Mouse (Mus musculus) intestine, embryonic 16.5 days (tissue): ENCODE results near the gene a. TPM values are rescaled to one million over a fixed set of nuclear protein-coding genes. Genes with fewer than 3 reads are reported as not detected.
A peak's percentile ranks its signal among the peaks of the same experiment; 100 is the strongest.

Experiments
- ATAC-seq: fragments of 200-750 bp; cut with Nextera tagmentation; 2 replicates; pipeline ENCODE4 v1.8.0; 2017; ENCODE audit warnings: moderate TSS enrichment, moderate library complexity
- H3K27ac ChIP-seq: fragments of 300-500 bp; sonication (generic); 2 replicates; pipeline ENCODE4 v1.5.1; 2014; ENCODE audit warnings: mild to moderate bottlenecking, low read length
- H3K27me3 ChIP-seq: fragments of 300-500 bp; sonication (generic); replicated peaks from 2 replicates; pipeline ENCODE4 v1.6.1; 2014; ENCODE audit warnings: low read length, control low read depth, mixed read lengths; ENCODE audit not compliant: control insufficient read depth, insufficient read depth
- H3K36me3 ChIP-seq: fragments of 300-500 bp; sonication (generic); 2 replicates; pipeline ENCODE4 v1.6.1; 2014; ENCODE audit warnings: low read length, control low read depth; ENCODE audit not compliant: control insufficient read depth, insufficient read depth
- H3K4me1 ChIP-seq: fragments of 300-500 bp; sonication (generic); 2 replicates; pipeline ENCODE4 v1.6.1; 2014; ENCODE audit warnings: low read length, control low read depth, mixed read lengths; ENCODE audit not compliant: control insufficient read depth, insufficient read depth
- H3K4me2 ChIP-seq: fragments of 300-500 bp; sonication (generic); 2 replicates; pipeline ENCODE4 v1.6.1; 2014; ENCODE audit warnings: low read depth, low read length, control low read depth
- H3K4me3 ChIP-seq: fragments of 300-500 bp; sonication (generic); 2 replicates; pipeline ENCODE4 v1.5.1; 2014; ENCODE audit warnings: mild to moderate bottlenecking, low read length
- H3K9ac ChIP-seq: fragments of 300-500 bp; sonication (generic); 2 replicates; pipeline ENCODE4 v1.6.1; 2014; ENCODE audit warnings: low read depth, low read length
- H3K9me3 ChIP-seq: fragments of 300-500 bp; sonication (generic); 2 replicates; pipeline ENCODE4 v1.6.1; 2016; ENCODE audit warnings: low read length, control low read depth; ENCODE audit not compliant: control insufficient read depth
- WGBS: fragments of 180-500 bp; shearing (Covaris S2); extraction: QIAGEN DNeasy Blood & Tissue Kit; methylation state at CpG from one replicate; pipeline ENCODE4 v1.1.7; 2014; 5-methylcytosine and 5-hydroxymethylcytosine counted together
- polyA plus RNA-seq: library from polyadenylated mRNA; unstranded; fragments of >200 nt; fragmentation: Nextera tagmentation; extraction: Ambion mirVana; gene quantifications from 2 replicates; pipeline ENCODE4 v1.2.1, GENCODE M21; 2015

a gene
- polyA plus RNA-seq, result not detected in 2 replicates

DNA sequence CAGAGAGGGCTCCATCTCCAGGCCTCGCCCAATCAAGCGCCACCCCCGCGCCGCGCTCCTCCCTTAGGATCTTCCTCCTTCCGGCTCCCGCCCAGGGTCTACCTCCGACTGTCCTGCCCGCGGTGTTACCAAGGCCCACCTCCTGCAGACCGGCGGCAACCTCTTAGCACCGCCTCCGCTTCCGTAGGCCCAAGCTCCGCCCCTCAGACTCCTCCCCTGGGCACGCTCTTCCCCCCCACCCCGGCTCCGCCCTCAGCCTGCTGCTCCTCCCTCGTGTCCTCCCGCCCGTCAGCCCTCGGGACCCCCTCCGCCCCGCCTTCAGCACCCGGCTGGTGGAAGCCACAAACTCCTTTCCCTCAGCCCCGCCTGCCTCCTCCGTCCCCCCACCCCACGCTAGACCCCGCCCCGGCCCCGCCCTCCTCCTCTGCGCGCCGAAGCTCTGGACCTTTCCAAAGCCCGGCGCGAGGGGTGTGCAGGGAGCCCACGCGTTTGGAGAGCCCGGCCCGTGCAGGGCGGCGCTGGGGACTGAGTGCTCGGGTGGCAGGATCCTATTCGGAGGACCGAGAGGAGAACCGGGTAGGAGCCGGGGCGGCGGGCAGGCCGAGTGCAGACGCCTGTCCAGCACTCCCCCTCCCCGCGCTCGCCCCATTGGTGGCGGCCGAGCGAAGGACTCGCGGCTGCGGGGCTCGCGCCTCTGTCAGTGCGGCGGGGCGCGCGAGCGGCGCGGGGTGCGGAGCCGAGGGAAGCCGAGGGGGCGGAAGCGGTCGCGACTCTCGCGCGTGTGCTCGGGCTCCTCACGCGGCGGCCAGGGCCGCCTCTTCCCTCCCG, at the start of gene a, which contains the start of gene Raly:
Gene a (plus strand): TSS at position 747 of the 828 bp plus-strand sequence.
Gene Raly (plus strand): TSS at position 441 of the 828 bp plus-strand sequence.
- H3K27me3 ChIP-seq, result no peaks in the 10 kb centered on the region
- H3K4me2 ChIP-seq, result peak within 1 kb of the TSS; percentile 57
- H3K4me1 ChIP-seq, result peaks cover 23% of the 10 kb centered on the region
- WGBS, result under 1% methylated on average over 68 of the region's 89 CpGs
- peak; percentile 98 for ATAC-seq
- H3K27ac ChIP-seq, result peak within 1 kb of the TSS; percentile 98
- no peaks in the 10 kb centered on the region for H3K36me3 ChIP-seq
- peak within 1 kb of the TSS; percentile 95 for H3K9ac ChIP-seq
- peak within 1 kb of the TSS; percentile 97 for H3K4me3 ChIP-seq
- no peaks in the 10 kb centered on the region for H3K9me3 ChIP-seq

DNA sequence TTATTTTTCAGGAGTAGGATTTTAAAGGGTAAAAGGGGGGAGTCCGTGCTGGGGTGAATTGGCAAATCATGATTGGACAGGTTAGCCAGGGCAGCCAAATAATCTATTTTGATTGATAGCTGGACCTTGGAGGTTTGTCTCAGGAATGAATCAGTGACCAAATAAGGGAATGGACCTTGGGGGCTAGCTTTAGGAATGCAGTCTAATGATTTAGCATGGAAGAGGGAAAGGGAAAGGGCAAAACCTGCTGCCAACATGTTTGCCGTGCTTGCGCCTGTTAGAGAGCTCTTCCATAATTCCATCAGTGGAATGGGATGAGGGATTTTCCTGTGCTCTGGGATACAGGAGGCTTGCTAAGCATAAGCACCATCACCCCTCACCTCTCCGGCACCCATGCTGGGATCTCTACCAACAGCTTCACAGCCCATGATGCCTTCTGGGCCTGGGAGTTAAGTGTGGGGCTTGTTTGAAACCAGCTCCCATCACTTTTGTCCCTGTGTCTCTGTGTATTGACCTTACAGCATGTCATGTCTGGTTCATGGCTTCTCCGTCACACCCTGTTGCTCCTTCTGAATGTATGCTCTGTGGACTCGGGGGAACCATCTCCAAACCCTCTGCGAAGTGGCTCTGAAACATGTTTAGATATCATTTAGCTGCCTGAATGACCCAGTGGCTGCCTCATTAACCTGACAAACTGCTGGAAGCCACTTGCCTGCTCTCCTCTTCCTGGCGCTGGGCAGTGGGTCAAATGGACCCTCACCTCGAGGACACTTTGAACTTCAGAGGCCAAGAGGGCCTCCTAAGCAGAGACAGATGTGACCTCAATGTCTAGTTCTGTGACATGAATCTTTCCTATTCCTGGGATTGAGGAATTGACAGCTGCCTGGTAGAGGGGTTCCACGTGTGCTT, 48.0 kb upstream of the a start:
- Histone ChIP-seq H3K9me3 (no peaks in the 10 kb centered on the region), H3K4me1 (no peaks in the 10 kb centered on the region), H3K4me3 (no peak overlapping the region), H3K4me2 (no peak overlapping the region), H3K27me3 (no peaks in the 10 kb centered on the region), H3K36me3 (no peaks in the 10 kb centered on the region), H3K27ac (0 out of 2 replicates have a peak overlapping the region, but pooled peaks have one; percentile 13), H3K9ac (no peak overlapping the region)
- no peak for ATAC-seq
- 63% methylated on average over 10 of the region's 10 CpGs for WGBS

DNA sequence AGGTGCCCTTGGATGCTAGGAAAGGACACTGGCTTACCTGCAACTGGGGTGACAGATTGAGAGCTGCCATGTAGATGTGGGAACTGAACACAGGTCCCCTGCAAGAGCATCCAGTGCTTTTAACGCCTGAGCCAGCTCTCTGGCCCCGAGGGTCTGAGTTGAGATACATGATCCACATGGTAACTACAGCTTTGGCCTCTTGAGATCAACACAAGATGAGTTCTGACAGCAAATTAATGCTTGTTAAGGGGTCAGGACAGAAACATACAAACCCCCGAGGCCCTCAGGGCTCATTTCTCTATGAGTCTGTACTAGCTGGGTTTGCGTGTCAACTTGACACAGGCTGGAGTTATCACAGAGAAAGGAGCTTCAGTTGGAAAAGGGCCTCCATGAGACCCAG, 47.3 kb upstream of the a start:
- no peaks in the 10 kb centered on the region for H3K4me1 ChIP-seq
- H3K27ac ChIP-seq, result no peak overlapping the region
- 65% methylated on average over 4 of the region's 4 CpGs for WGBS
- H3K36me3 ChIP-seq, result no peaks in the 10 kb centered on the region
- H3K4me3 ChIP-seq, result no peak overlapping the region
- no peak overlapping the region for H3K9ac ChIP-seq
- no peak for ATAC-seq
- H3K4me2 ChIP-seq, result no peak overlapping the region
- H3K9me3 ChIP-seq, result no peaks in the 10 kb centered on the region
- H3K27me3 ChIP-seq, result no peaks in the 10 kb centered on the region

DNA sequence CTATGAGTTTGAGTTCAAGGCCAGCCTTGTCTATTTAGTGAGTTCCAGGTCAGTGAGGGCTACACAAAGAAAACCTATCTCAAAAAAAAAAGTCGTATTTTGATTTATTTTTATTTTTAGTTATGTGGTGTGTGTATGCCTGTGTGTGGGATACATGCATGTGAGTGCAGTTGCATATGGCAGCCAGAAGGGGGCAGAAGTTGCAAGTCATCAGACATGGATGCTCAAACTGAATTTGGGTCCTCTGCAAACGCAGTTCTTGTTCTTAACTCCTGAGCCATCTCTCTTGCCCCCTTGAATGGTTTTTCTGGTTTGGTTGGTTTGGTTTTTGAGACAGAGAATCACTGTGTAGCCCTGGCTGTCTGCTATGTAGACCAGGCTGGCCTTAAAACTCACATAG, 42.8 kb upstream of the a start:
- WGBS, result 90% methylated on average over 2 of the region's 2 CpGs
- no peak for ATAC-seq
- Histone ChIP-seq H3K4me1 (peaks cover 7% of the 10 kb centered on the region; the same call in 1 of the 2 replicates), H3K4me2 (no peak overlapping the region), H3K9ac (no peak overlapping the region), H3K9me3 (no peaks in the 10 kb centered on the region), H3K36me3 (no peaks in the 10 kb centered on the region), H3K27me3 (no peaks in the 10 kb centered on the region), H3K27ac (no peak overlapping the region), H3K4me3 (no peak overlapping the region)

DNA sequence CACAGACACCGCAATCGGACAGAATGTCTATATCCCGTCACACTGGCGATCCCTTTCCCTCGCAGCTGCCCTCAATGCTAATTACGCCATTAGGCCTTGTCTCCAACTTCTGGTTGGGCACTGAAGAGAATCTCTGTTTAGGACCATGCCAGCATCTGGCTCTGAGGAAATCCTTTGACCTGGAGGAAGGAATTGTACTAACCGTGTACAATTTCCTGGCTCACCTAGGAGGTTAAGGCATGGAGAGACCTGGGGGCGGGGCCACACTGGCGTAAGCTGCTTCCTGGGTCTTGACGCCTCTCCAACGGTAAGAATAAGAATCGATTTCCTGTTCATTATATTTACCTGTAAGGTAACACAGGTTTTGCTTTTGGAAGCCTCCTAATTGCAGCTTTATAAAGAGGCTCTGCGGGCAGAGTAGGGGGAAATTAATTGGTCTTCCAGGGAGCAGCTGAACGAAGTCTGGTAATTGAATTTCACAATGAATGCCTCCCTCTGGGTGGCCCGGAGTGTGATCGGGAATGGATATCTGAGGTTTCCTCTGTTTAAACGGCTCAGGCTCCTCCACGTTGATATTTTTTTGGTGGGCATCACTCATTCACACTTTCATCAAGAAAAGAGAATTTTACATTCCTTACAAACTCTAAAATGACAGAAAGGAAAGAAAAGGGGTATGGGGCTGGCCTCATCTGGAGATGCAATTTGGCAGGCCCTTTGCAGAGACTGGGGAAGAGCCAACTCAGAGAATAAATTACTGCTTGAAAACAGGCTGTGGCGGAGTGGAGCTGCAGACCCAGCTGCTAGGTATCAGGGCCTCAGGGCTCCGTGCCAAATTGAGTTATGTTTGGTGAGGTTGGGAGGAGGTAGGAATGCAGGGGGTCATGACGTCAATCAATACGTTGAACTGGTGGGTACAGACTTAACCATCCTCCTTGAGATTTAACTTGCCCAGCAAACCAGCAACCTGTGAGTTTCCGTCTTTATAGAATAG, 41.9 kb upstream of the a start:
- Histone ChIP-seq H3K27ac (no peak overlapping the region), H3K9me3 (no peaks in the 10 kb centered on the region), H3K4me2 (no peak overlapping the region), H3K4me3 (no peak overlapping the region), H3K36me3 (no peaks in the 10 kb centered on the region), H3K9ac (no peak overlapping the region), H3K4me1 (peaks cover 7% of the 10 kb centered on the region; the same call in 1 of the 2 replicates), H3K27me3 (no peaks in the 10 kb centered on the region)
- ATAC-seq, result no peak
- 54% methylated on average over 23 of the region's 23 CpGs for WGBS

DNA sequence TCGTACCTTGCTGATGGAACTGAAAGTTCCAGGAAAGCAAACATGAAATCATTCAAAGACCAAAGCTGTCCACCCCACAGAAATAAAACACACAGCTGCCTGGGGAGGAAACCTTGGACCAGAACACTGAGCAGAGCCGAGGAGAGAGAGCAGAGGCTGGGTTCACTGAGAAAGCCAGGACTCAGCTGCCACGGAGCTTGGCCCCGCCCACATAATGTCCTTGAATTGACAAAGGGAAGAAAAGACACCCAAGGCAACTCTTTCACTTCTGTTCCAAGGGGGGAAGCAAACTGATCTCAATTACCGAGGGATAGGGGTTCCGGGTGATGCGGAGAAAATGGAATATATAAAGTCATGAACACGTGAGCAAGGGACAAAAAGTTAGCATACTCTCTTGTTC, 39.3 kb upstream of the a start:
- Histone ChIP-seq H3K9ac (no peak overlapping the region; the same call in 1 of the 2 replicates), H3K36me3 (no peaks in the 10 kb centered on the region), H3K4me3 (no peak overlapping the region), H3K27ac (no peak overlapping the region), H3K4me2 (no peak overlapping the region), H3K4me1 (peaks cover 7% of the 10 kb centered on the region; the same call in 1 of the 2 replicates), H3K27me3 (no peaks in the 10 kb centered on the region), H3K9me3 (no peaks in the 10 kb centered on the region)
- ATAC-seq, result no peak
- WGBS, result 52% methylated on average over 8 of the region's 8 CpGs

DNA sequence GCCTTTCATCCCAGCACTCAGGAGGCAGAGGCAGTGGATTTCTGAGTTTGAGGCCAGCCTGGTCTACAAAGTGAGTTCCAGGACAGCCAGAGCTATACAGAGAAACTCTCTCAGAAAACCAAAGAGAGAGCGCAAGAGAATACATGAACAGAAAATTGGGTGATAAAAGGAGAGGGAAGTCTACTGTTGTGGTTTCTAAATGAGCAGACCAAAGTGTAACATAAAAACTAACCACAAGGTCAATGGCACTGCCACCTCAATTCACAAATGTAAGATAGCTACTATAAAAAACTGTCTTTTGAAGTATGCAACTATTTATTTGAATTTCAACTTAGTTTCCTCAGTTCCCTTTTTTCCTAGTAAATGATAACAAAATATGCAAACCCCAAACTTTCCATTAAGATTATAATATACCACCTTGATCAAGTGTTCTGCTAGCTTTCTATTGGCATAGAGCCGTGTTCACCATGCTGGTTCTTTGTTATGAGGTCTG, 37.1 kb upstream of the a start:
- H3K4me1 ChIP-seq, result peaks cover 7% of the 10 kb centered on the region; the same call in 1 of the 2 replicates
- H3K36me3 ChIP-seq, result no peaks in the 10 kb centered on the region
- H3K27me3 ChIP-seq, result no peaks in the 10 kb centered on the region
- no peak overlapping the region for H3K9ac ChIP-seq
- no peaks in the 10 kb centered on the region for H3K9me3 ChIP-seq
- no peak for ATAC-seq
- no peak overlapping the region for H3K27ac ChIP-seq
- H3K4me2 ChIP-seq, result no peak overlapping the region
- H3K4me3 ChIP-seq, result no peak overlapping the region
- 94% methylated on average over 2 of the region's 2 CpGs for WGBS

DNA sequence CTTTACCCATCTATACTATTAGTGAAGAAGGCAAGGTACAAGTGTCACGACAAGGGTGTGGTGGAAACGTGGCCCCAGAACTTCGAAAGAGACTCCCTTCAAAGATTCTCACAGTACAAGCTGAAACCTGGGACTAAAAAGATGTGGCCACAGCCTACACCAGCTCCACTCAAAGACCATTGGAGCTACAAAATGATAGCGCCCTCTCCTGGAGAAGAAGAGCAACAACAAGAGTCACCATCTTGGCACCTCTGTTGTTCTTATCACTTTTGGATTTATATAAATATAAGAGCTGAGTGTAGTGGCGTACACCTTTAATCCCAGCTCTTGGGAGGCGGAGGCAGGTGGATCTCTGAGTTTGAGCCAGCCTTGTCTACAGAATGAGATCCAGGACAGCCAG, 35.4 kb upstream of the a start:
- no peak for ATAC-seq
- Histone ChIP-seq H3K9ac (no peak overlapping the region), H3K4me3 (no peak overlapping the region), H3K4me1 (0 out of 2 replicates have a peak, but pooled peaks cover 3% of the 10 kb centered on the region), H3K36me3 (no peaks in the 10 kb centered on the region), H3K27ac (no peak overlapping the region), H3K27me3 (no peaks in the 10 kb centered on the region), H3K4me2 (no peak overlapping the region), H3K9me3 (no peaks in the 10 kb centered on the region)
- 67% methylated on average over 6 of the region's 6 CpGs for WGBS
